Mouse (Mus musculus): ENCODE measurements around the gene Adprm.

GRCm38 (mm10) chr11:67000671-67001070 lies 51.7 kb downstream of the Adprm start:
- TF ChIP-seq POLR2A (IDR thresholded peaks at IDR 0.05; ENCODE audit: borderline replicate concordance, control insufficient read depth, low read depth, low read length) (no peak), CTCF (IDR thresholded peaks at IDR 0.05; ENCODE audit: control insufficient read depth, insufficient read depth, low read length) (no peak)
